Mouse (Mus musculus): ENCODE results near the gene Clip4.

DNA sequence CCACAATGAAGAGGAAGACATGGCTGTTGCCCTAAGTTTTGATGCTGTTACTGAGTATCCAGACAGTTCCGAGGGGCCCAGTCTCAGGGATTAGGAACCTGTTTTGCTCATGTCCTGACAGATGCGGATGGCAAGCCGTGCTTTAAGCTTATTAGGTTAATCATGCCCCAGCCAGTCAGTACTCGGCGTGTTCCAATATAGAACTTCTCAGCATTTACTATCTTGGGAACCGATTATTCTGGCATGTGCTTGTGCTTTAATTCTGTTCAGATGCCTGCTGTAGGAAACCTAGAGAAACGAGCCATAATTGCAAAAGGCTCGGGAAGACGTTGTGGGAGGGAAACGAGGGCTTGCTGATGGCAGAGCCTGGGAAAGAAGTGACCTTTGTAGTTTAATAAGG, 15.4 kb upstream of the Clip4 start, which contains the start of gene Pcare:
- TF ChIP-seq POLR2A (IDR thresholded peaks at IDR 0.05; ENCODE audit: borderline replicate concordance, low read depth, low read length), result no peak
- no peak for TF ChIP-seq CTCF (IDR thresholded peaks at IDR 0.05; ENCODE audit: low read depth, low read length)

All from bone marrow macrophage, adult 2 months (primary cell).